Mouse (Mus musculus) embryonic fibroblast, embryonic 13.5 days (primary cell): ENCODE data around the gene Pnkd. TPM values are rescaled to one million over a fixed set of nuclear protein-coding genes. Genes with fewer than 3 reads are reported as not detected.
"Not testable (repeated sequence)": the region's sequence is repeated elsewhere in the genome, so short reads cannot be mapped to it uniquely, and the experiment has no call there.

Experiments used
- H3K27ac ChIP-seq: 2 replicates; pipeline ENCODE4 v1.5.1; 2012; ENCODE audit warnings: low read length, control low read depth, inconsistent platforms; ENCODE audit not compliant: insufficient read depth
- H3K4me1 ChIP-seq: 2 replicates; pipeline ENCODE4 v1.6.1; 2011; ENCODE audit warnings: low read length; ENCODE audit not compliant: control insufficient read depth, insufficient read depth
- H3K4me3 ChIP-seq: 2 replicates; pipeline ENCODE4 v1.5.1; 2011; ENCODE audit warnings: mild to moderate bottlenecking, control low read depth, low read length; ENCODE audit not compliant: insufficient read depth
- CTCF ChIP-seq: IDR thresholded peaks from 2 replicates; pipeline ENCODE4 v1.5.1; 2011; ENCODE audit warnings: mild to moderate bottlenecking, control low read depth, low read length, moderate library complexity, borderline replicate concordance; ENCODE audit not compliant: insufficient read depth
- POLR2A ChIP-seq: IDR thresholded peaks from 2 replicates; pipeline ENCODE4 v1.6.1; 2011; ENCODE audit warnings: low read depth, mild to moderate bottlenecking, control low read depth, low read length, moderate library complexity
- polyA plus RNA-seq: library from polyadenylated mRNA; stranded (reverse); fragments of >200 nt; gene quantifications from 2 replicates; pipeline ENCODE4 v1.2.4, GENCODE M21; 2011; ENCODE audit warnings: low read depth; ENCODE audit not compliant: missing spikeins, insufficient read length

The Pnkd gene
- polyA plus RNA-seq, 1 experiment = 21.5 TPM

DNA sequence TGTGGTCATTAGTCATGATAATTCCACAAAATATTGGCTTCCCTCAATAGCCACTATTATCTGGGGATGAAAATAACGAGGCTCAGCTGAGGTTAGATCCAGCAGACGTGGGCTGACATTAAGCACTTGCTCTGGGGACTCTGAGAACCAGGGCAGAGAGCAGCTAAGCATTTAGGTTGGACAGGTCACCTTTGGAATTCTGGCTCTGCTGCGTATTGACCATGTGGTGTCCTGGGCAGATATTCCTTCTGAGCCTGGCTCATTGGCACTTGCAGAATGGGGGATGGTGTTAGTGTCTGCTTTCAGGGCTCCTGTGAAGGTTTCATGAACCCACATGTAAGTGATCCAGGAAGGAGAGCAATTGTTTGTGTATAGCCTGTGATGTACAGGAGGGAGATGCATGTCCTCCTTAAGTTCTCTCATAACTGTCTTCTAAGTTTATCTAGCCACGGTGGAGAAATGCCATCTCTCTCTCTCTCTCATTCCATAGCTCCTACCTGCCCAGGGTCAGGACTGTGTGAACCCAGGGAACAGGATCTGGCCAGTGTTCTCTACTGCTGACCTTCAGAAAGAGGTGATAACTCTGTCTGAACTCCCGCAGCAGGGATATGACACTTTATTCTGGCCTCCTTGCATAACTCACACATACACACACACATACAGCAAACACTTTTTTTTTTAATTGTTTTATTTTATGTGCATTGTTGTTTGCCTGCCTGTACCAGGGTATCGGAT is 50.9 kb downstream of the Pnkd start:
- Histone ChIP-seq H3K4me1 (peaks cover 6% of the 10 kb centered on the region; the same call in 1 of the 2 replicates), H3K27ac (no peak overlapping the region), H3K4me3 (no peak overlapping the region)
- no peak for TF ChIP-seq POLR2A
- no peak for TF ChIP-seq CTCF

DNA sequence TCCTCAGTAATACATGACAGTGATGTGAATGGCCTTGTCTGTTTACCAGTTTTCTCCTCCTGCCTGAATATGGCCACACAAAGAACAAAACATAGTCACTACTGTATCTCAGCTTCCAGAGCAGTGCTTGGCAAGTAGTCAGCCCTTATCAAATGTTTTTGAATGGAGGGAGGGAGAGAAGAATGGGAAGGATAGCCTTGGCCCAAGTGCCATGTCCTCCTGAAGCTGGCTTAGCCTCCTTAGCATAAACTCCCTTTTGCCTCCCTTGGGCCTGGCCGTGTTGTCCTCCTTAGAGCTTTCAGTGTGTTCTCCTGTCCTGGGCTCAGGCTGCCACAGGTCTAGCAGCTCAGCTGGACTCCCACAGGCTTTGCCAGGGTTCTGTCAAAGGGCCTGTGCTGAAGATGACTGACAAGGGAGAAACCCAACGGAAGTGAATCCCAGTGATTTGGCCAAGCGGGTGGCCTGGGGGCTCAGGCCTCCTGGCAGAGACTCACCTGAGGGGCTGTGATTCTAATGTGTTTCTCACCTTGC is 52.6 kb downstream of the Pnkd start:
- H3K4me1 ChIP-seq = peaks cover 6% of the 10 kb centered on the region; the same call in 1 of the 2 replicates
- TF ChIP-seq POLR2A = no peak
- TF ChIP-seq CTCF = no peak
- no peak overlapping the region for H3K27ac ChIP-seq
- H3K4me3 ChIP-seq = no peak overlapping the region

DNA sequence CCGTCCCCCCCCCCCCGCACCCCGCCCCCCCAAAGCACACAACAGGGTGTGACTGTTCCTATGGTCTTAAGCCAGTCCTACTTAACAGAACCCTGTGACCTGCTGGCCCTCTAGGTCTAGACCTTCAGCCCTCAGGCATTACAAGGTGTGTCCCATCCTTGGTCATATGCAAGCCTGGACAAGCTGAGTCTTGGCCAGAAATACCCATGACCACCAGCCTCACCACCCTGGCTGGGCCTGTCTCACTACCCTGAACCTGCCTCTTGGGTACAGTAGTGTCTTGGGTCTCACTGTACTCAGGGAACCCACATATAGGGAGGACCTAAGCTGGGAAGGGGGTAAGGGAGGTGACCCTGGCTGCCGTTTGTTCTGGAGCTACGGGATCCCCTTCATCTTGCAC is 53.3 kb downstream of the Pnkd start:
- H3K4me1 ChIP-seq = peaks cover 6% of the 10 kb centered on the region; the same call in 1 of the 2 replicates
- no peak for TF ChIP-seq CTCF
- TF ChIP-seq POLR2A = no peak
- no peak overlapping the region for H3K27ac ChIP-seq
- H3K4me3 ChIP-seq = no peak overlapping the region

- Histone ChIP-seq H3K4me1 (peaks cover 3% of the 10 kb centered on the region; the same call in 1 of the 2 replicates), H3K4me3 (no peak overlapping the region), H3K27ac (no peak overlapping the region)
- TF ChIP-seq POLR2A (no peak), CTCF (no peak)
Observed at GRCm38 (mm10) chr1:74338626-74339025, 53.9 kb downstream of the Pnkd start.

GRCm38 (mm10) chr1:74339917-74340316 is 55.2 kb downstream of the Pnkd start:
- H3K27ac ChIP-seq = no peak overlapping the region
- no peak for TF ChIP-seq POLR2A
- no peak for TF ChIP-seq CTCF
- 0 out of 2 replicates have a peak, but pooled peaks cover 3% of the 10 kb centered on the region for H3K4me1 ChIP-seq
- H3K4me3 ChIP-seq = no peak overlapping the region

DNA sequence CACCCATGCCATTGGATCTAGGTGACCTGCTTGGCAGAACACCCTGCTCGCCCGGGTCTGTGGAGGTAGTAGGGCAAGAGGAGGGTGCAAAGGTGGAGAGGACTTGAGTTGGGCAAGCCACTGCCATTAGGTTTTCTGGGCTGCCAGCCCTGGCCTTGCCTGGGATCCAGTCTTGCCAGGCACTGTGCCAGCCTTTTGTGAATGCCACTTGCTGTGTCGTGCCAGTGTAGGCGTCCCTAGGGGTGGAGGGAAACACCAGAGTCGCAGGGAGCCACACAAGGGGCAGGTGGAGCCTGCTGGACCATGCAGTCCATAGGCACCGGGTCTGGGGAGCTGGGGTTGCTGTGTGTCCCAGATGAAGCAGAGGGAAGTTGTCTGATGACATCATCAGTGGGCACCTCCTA is 55.6 kb downstream of the Pnkd start:
- Histone ChIP-seq H3K4me1 (no peaks in the 10 kb centered on the region), H3K4me3 (no peak overlapping the region), H3K27ac (no peak overlapping the region)
- no peak for TF ChIP-seq CTCF
- no peak for TF ChIP-seq POLR2A

DNA sequence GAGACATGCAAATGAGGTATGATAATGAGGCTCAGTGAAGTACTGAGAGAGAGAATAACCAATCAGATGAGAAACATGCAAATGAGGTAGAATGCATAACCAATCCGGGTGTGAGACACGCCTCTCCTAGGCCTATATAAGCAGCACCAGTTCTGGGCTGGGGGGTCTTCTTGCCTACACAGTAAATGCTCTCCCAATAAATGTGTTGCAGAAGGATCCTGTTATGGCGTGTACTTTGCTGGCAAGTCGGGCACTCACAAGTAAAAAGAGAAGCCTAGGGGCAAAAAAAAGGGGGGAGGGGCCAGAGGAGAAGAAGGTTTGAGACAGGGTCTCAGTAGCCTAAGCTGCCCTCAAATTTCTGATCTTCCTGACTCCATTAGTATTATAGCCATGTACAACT is 56.3 kb downstream of the Pnkd start:
- not testable (repeated sequence) for H3K27ac ChIP-seq, H3K4me1 ChIP-seq, H3K4me3 ChIP-seq

DNA sequence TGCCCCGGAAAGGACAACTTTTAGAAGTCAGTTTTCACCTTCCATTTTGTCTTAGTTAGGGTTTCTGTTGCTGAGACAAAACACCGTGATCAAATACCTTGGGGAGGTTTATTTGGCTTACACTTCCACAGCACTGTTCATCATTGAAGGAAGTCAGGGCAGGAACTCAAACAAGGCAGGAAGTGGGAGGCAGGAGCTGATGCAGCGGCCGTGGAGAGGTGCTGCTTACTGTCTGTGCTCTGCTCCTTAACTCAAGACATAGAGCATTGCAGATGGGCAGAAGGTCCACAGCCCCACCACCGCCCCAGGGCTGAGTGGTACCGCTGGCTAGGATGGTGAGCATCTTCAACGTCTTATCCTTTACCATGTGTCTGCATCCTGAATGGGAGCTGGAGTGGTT is 57.2 kb downstream of the Pnkd start:
- Histone ChIP-seq H3K27ac (no peak overlapping the region), H3K4me1 (no peaks in the 10 kb centered on the region), H3K4me3 (no peak overlapping the region)
- TF ChIP-seq POLR2A (no peak), CTCF (no peak)

DNA sequence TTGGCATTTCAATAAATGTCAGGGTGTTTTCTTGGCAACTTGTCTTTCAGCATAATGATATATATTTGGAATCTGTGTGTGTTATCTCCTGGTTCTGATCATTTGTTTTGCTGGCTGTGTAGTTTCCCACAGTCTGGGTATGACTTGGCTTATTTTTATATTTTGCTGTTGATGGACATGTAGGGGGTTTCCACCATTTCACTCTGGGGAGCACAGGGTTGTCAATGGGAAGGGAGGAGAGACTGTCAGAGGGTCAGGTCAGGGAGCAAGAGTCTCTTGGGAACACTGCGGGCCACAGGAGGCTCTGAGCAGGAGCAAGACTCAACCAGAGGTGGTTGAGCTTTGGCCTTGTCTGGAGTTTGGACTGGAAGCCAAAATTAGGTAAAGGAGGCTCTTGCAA is 57.6 kb downstream of the Pnkd start:
- TF ChIP-seq POLR2A (no peak), CTCF (no peak)
- Histone ChIP-seq H3K27ac (no peak overlapping the region), H3K4me3 (no peak overlapping the region)

GRCm38 (mm10) chr1:74343161-74343560 is 58.4 kb downstream of the Pnkd start:
- no peak overlapping the region for H3K27ac ChIP-seq
- no peak for TF ChIP-seq CTCF
- no peak for TF ChIP-seq POLR2A
- no peak overlapping the region for H3K4me3 ChIP-seq
- no peaks in the 10 kb centered on the region for H3K4me1 ChIP-seq

More for the DNA sequence above, 57.6 kb downstream of the Pnkd start:
- no peaks in the 10 kb centered on the region for H3K4me1 ChIP-seq

DNA sequence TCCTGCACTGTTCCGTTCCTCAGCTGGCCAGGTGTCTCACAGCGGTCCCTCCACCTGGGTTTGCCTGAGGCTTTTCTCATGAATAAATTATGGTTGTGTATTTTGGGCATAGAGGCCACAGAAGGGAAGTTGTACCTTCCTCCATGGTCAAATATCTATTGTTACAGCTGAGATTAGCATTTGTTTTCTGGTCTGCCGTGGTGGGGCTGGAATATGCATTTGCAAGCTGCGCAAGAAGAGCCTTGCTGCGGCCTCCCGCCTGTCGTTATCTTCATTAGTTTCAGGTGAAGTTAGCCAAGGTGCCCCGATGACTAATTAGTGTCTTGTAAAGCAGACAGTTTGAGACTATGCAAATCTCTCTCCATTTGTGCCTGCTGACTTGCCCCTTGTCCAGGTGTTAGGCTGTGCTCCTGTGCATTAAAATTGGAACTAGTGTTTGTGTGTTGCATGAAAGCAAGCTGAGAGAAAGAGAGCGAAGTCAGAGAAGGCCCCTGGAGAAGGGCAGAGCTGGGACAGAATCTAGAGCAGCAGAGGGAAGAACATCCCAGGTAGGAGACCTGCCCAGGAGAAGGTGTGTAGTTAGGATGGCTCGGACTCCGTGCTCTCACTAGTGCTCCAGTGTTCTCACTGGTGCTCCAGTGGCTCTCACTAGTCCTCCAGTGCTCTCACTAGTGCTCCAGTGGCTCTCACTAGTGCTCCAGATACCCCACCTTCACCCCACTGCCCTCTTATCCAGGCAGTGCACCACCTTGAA is 59.6 kb downstream of the Pnkd start:
- Histone ChIP-seq H3K4me3 (no peak overlapping the region), H3K4me1 (no peaks in the 10 kb centered on the region), H3K27ac (no peak overlapping the region)
- no peak for TF ChIP-seq CTCF
- no peak for TF ChIP-seq POLR2A
